Mouse (Mus musculus): ENCODE measurements around the gene Kri1. TPM values are rescaled to one million over a fixed set of nuclear protein-coding genes. Genes with fewer than 3 reads are reported as not detected.

Kri1 gene
- total and polyA plus RNA-seq, 3 experiments, result 76.1 to 233 (median 199) TPM

- Histone ChIP-seq H3K36me3 (ENCODE audit: control insufficient read depth in 1 of 2, insufficient read depth in 2 of 2, low read length in 2 of 2) (peaks cover 0 to 6% of the 10 kb centered on the region in 2 experiments; a peak in 2 of 4 replicates), H3K4me3 (ENCODE audit: control insufficient read depth in 1 of 2, insufficient read depth in 1 of 2, low read depth in 2 of 2, low read length in 2 of 2) (no peak overlapping the region), H3K9me3 (replicated peaks; ENCODE audit: insufficient read depth, low read length) (no peaks in the 10 kb centered on the region), H3K27me3 (ENCODE audit: control insufficient read depth in 1 of 2, insufficient read depth in 2 of 2, low read length in 2 of 2) (no peaks in the 10 kb centered on the region), H3K79me2 (ENCODE audit: control insufficient read depth, insufficient read depth, low read length, poor library complexity) (peaks cover 7% of the 10 kb centered on the region; the same call in 1 of the 2 replicates), H3K27ac (ENCODE audit: control insufficient read depth, low read depth, low read length) (no peak overlapping the region), H3K9ac (ENCODE audit: control insufficient read depth, low read depth, low read length, poor library complexity, severe bottlenecking) (no peak overlapping the region), H3K4me1 (ENCODE audit: control insufficient read depth in 1 of 2, insufficient read depth in 2 of 2, low read length in 2 of 2) (peaks cover 4 to 5% of the 10 kb centered on the region in 2 experiments)
- DNase-seq (ENCODE audit: low read depth, low spot score), result no peak
- TF ChIP-seq USF1 (IDR thresholded peaks at IDR 0.05; ENCODE audit: low read depth, low read length) (0 out of 2 replicates have a peak, but pooled peaks have one; percentile 4), NELFE (IDR thresholded peaks at IDR 0.05; ENCODE audit: low read depth, low read length) (0 out of 2 replicates have a peak, but pooled peaks have one; percentile 34), ZMIZ1 (IDR thresholded peaks at IDR 0.05; ENCODE audit: low read depth, low read length) (no peak)
These were observed 45.8 kb upstream of the Kri1 start for GRCm38 (mm10) chr9:21333523-21333922.

GRCm38 (mm10) chr9:21332161-21333061 is 44.6 kb upstream of the Kri1 start:
- no peak for DNase-seq (ENCODE audit: low read depth, low spot score)
- Histone ChIP-seq H3K36me3 (ENCODE audit: control insufficient read depth in 1 of 2, insufficient read depth in 2 of 2, low read length in 2 of 2) (peaks cover 0 to 13% of the 10 kb centered on the region in 2 experiments; a peak in 2 of 4 replicates), H3K4me1 (ENCODE audit: control insufficient read depth in 1 of 2, insufficient read depth in 2 of 2, low read length in 2 of 2) (peaks cover 14% of the 10 kb centered on the region in 2 experiments), H3K9ac (ENCODE audit: control insufficient read depth, low read depth, low read length, poor library complexity, severe bottlenecking) (no peak overlapping the region), H3K79me2 (ENCODE audit: control insufficient read depth, insufficient read depth, low read length, poor library complexity) (peaks cover 7% of the 10 kb centered on the region; the same call in 1 of the 2 replicates), H3K27ac (ENCODE audit: control insufficient read depth, low read depth, low read length) (no peak overlapping the region), H3K27me3 (ENCODE audit: control insufficient read depth in 1 of 2, insufficient read depth in 2 of 2, low read length in 2 of 2) (no peaks in the 10 kb centered on the region), H3K9me3 (replicated peaks; ENCODE audit: insufficient read depth, low read length) (no peaks in the 10 kb centered on the region), H3K4me3 (ENCODE audit: control insufficient read depth in 1 of 2, insufficient read depth in 1 of 2, low read depth in 2 of 2, low read length in 2 of 2) (no peak overlapping the region)
- no peak for TF ChIP-seq TCF12 (IDR thresholded peaks at IDR 0.05; ENCODE audit: low read depth, low read length)
- no peak for TF ChIP-seq HCFC1 (IDR thresholded peaks at IDR 0.05; ENCODE audit: low read depth, low read length)
- no peak for TF ChIP-seq CHD1 (IDR thresholded peaks at IDR 0.05; ENCODE audit: low read depth, low read length)
- TF ChIP-seq ZC3H11A (IDR thresholded peaks at IDR 0.05; ENCODE audit: low read depth, low read length), result no peak
- no peak for TF ChIP-seq POLR2AphosphoS2 (IDR thresholded peaks at IDR 0.05; ENCODE audit: low read length)
- no peak for TF ChIP-seq MAX (IDR thresholded peaks at IDR 0.05; ENCODE audit: low read length)
- no peak for TF ChIP-seq POLR2A (IDR thresholded peaks at IDR 0.05; ENCODE audit: control insufficient read depth in 1 of 2, insufficient read depth in 1 of 2, low read depth in 1 of 2, low read length in 2 of 2, poor library complexity in 1 of 2)
- no peak for TF ChIP-seq SIN3A (IDR thresholded peaks at IDR 0.05; ENCODE audit: low read length)
- TF ChIP-seq ELF1 (IDR thresholded peaks at IDR 0.05; ENCODE audit: low read depth, low read length), result no peak
- TF ChIP-seq ETS1 (IDR thresholded peaks at IDR 0.05; ENCODE audit: low read depth, low read length), result no peak
- no peak for TF ChIP-seq E2F4 (IDR thresholded peaks at IDR 0.05; ENCODE audit: borderline replicate concordance, low read depth, low read length)
- no peak for TF ChIP-seq POLR2AphosphoS5 (IDR thresholded peaks at IDR 0.05; ENCODE audit: borderline replicate concordance, low read depth, low read length)
- no peak for TF ChIP-seq ZKSCAN1 (IDR thresholded peaks at IDR 0.05; ENCODE audit: low read depth, low read length)
- no peak for TF ChIP-seq RCOR1 (IDR thresholded peaks at IDR 0.05; ENCODE audit: low read depth, low read length)
- no peak for TF ChIP-seq RAD21 (IDR thresholded peaks at IDR 0.05; ENCODE audit: low read depth, low read length)
- no peak for TF ChIP-seq TAL1 (IDR thresholded peaks at IDR 0.05; ENCODE audit: low read length)
- TF ChIP-seq MEF2A (IDR thresholded peaks at IDR 0.05; ENCODE audit: extremely low read depth, insufficient replicate concordance, low read depth, low read length, poor library complexity, severe bottlenecking), result no peak
- no peak for TF ChIP-seq NELFE (IDR thresholded peaks at IDR 0.05; ENCODE audit: low read depth, low read length)

All from MEL (cell line).